Mouse (Mus musculus) heart, embryonic 12.5 days (tissue): Measurements from ENCODE around the gene Dnah7a. TPM values are rescaled to one million over a fixed set of nuclear protein-coding genes. Genes with fewer than 3 reads are reported as not detected.
"Not testable (repeated sequence)": the region's sequence is repeated elsewhere in the genome, so short reads cannot be mapped to it uniquely, and the experiment has no call there.

ENCODE experiments used
- ATAC-seq: fragments of 200-750 bp; cut with Nextera tagmentation; 2 replicates; pipeline ENCODE4 v1.8.0; 2017; ENCODE audit warnings: moderate TSS enrichment, moderate library complexity; ENCODE audit not compliant: insufficient number of reproducible peaks, low FRiP score
- H3K27ac ChIP-seq: fragments of 300-500 bp; sonication (generic); 2 replicates; pipeline ENCODE4 v1.5.1; 2016; ENCODE audit warnings: mild to moderate bottlenecking, moderate library complexity; ENCODE audit not compliant: poor library complexity, severe bottlenecking
- H3K27me3 ChIP-seq: fragments of 300-500 bp; sonication (generic); replicated peaks from 2 replicates; pipeline ENCODE4 v1.6.1; 2016; ENCODE audit warnings: mild to moderate bottlenecking, moderate library complexity
- H3K36me3 ChIP-seq: fragments of 300-500 bp; sonication (generic); 2 replicates; pipeline ENCODE4 v1.6.1; 2016; ENCODE audit warnings: mild to moderate bottlenecking, moderate library complexity
- H3K4me1 ChIP-seq: fragments of 300-500 bp; sonication (generic); replicated peaks from 2 replicates; pipeline ENCODE4 v1.6.1; 2016; ENCODE audit warnings: mild to moderate bottlenecking
- H3K4me2 ChIP-seq: fragments of 300-500 bp; sonication (generic); 2 replicates; pipeline ENCODE4 v1.6.1; 2016; ENCODE audit warnings: mild to moderate bottlenecking, moderate library complexity
- H3K4me3 ChIP-seq: fragments of 300-500 bp; sonication (generic); 2 replicates; pipeline ENCODE4 v1.5.1; 2016; ENCODE audit warnings: mild to moderate bottlenecking
- H3K9ac ChIP-seq: fragments of 300-500 bp; sonication (generic); 2 replicates; pipeline ENCODE4 v1.6.1; 2016; ENCODE audit warnings: mild to moderate bottlenecking, moderate library complexity
- H3K9me3 ChIP-seq: fragments of 300-500 bp; sonication (generic); replicated peaks from 2 replicates; pipeline ENCODE4 v1.6.1; 2016; ENCODE audit warnings: mild to moderate bottlenecking, moderate library complexity
- WGBS: fragments of 180-500 bp; shearing (Covaris S2); methylation state at CpG from one replicate; pipeline ENCODE4 v1.1.7; 2016; 5-methylcytosine and 5-hydroxymethylcytosine counted together
- polyA plus RNA-seq: library from polyadenylated mRNA; unstranded; fragments of >200 nt; fragmentation: Nextera tagmentation; extraction: Ambion mirVana; gene quantifications from 2 replicates; pipeline ENCODE4 v1.2.1, GENCODE M21; 2016

Gene Dnah7a
- polyA plus RNA-seq, 1 experiment from 2014 or later, result 1.8 TPM

DNA sequence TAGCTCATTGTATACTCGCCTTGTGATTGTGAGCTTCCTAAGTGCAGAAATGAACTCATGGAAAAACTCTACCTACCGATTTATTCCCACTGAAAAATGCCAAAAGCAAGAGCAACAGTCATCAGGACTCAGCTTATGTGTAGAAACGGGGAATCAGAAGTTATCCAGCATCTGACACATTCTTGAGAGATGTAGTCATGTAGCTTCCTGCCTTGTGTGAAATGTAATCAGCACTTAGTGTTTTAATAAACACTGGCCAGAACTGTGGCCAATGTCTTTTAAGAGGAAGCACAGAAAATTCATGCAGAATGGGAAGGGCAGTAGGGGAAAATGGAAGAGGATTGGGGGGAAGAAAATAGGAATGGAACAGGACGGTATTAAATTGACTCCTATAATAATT lies 232.9 kb downstream of the Dnah7a start:
- Histone ChIP-seq H3K27me3 (no peaks in the 10 kb centered on the region), H3K36me3 (no peaks in the 10 kb centered on the region), H3K9ac (no peak overlapping the region), H3K4me3 (no peak overlapping the region), H3K27ac (no peak overlapping the region), H3K4me1 (peaks cover 8% of the 10 kb centered on the region), H3K4me2 (no peak overlapping the region), H3K9me3 (no peaks in the 10 kb centered on the region)
- WGBS, result 36% methylated on average over 4 of the region's 4 CpGs
- ATAC-seq, result peak; percentile 63; the same call in 1 of the 2 replicates

DNA sequence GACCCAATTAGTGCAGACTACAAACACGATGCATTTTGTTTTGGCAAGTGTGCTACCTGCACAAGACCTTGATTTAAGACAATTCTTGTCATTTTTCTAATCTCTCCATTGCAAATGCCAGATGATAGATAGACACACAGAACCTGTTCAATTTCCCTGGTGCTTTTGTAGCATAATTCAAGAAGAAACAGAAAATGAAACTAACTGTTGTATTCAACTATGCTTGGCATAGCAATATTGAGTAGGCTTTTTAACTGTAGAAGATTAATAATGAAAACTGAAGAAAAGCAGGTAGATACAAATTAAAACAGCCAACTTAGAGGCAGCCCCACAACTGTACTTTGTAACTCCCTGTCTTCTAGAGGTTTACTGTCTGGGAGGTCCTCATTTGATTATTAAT lies 234.5 kb downstream of the Dnah7a start:
- not testable (repeated sequence) for H3K9me3 ChIP-seq, H3K4me3 ChIP-seq, H3K4me2 ChIP-seq, H3K36me3 ChIP-seq, H3K4me1 ChIP-seq, H3K27ac ChIP-seq, H3K9ac ChIP-seq, H3K27me3 ChIP-seq, ATAC-seq
- 75% methylated on average over 1 of the region's 1 CpGs for WGBS

DNA sequence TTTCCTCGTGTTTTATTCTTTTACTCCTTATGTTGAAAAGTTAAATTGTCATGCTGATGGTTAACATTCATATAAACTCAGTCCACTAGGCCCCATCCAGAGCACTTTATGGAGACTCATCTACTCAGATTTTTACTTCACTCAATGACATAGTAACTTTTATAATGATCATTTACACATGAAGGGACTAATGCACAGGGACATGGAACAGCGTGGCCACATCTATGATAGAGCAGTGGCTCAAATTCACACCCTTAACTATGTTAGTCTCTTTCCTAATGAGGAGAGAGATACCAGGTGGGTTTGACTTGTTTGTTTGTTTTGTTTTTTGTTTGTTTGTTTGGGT lies 239.3 kb downstream of the Dnah7a start:
- no peak overlapping the region for H3K27ac ChIP-seq
- WGBS, result 81% methylated on average over 2 of the region's 2 CpGs
- no peaks in the 10 kb centered on the region for H3K27me3 ChIP-seq
- H3K4me1 ChIP-seq, result no peaks in the 10 kb centered on the region
- H3K9me3 ChIP-seq, result no peaks in the 10 kb centered on the region
- H3K4me2 ChIP-seq, result no peak overlapping the region
- H3K9ac ChIP-seq, result no peak overlapping the region
- no peaks in the 10 kb centered on the region for H3K36me3 ChIP-seq
- no peak for ATAC-seq
- no peak overlapping the region for H3K4me3 ChIP-seq

DNA sequence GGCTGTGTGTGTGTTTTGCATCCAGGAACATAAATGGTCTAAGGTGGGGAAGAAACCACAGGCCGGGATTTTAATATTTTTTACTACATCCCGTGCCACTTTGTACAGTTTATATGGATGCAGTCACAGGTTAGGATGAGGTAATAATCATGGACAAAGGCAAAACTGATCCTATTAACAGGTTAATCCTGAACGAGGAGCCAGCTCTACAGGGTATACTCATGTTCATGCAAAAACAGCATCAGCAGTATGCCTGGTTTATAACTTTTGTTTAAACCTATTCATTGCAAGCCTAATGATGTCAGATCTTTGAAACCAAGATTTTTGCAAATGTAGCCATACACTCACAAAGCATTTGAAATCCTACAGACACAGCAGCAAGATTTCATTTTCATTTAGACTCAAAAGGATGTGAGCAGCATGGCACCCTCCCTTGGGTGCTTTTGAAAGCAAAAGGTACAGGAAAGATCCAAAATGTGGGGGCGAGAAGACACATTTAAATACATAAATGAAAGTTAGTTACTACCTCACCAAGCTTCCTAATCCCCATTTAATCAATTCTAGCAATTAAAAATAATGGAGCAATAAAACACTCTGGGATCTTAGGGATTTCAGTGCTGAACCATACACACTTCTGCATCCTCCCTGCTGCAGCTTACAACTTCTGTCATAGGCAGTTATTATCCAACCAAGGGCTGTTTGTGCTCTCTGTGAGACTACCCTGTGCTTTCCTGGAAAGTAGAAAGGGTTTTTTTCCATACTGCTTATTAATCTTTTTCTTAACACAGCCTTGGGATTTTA lies 239.9 kb downstream of the Dnah7a start:
- H3K4me2 ChIP-seq, ATAC-seq, H3K27me3 ChIP-seq, H3K4me3 ChIP-seq, H3K4me1 ChIP-seq, H3K27ac ChIP-seq, H3K36me3 ChIP-seq, H3K9me3 ChIP-seq, H3K9ac ChIP-seq: not testable (repeated sequence)
- 80% methylated on average over 4 of the region's 4 CpGs for WGBS

DNA sequence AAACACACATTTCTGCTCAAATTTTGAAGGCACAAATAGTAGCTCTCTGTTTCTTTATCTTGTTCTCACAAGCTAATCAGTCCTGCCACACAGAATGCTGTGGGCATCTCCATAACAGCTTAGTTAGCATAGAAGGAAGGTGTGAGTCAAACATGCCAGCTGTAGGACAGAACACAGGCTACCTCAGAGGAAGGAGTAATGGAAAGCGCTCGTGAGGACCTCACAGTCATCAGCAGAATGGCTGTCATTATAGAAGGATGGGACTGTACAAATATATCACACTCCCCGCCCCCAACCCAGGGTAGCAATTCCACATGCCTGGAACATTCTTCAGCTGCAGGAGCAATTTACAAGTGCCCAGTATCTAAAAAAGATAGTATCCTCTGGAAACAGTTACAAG lies 267.4 kb downstream of the Dnah7a start:
- not testable (repeated sequence) for H3K4me3 ChIP-seq, H3K4me2 ChIP-seq, H3K9ac ChIP-seq, H3K4me1 ChIP-seq, H3K27ac ChIP-seq, H3K27me3 ChIP-seq, H3K9me3 ChIP-seq, H3K36me3 ChIP-seq
- ATAC-seq, result peak; percentile 75
- WGBS, result 6% methylated on average over 3 of the region's 3 CpGs

DNA sequence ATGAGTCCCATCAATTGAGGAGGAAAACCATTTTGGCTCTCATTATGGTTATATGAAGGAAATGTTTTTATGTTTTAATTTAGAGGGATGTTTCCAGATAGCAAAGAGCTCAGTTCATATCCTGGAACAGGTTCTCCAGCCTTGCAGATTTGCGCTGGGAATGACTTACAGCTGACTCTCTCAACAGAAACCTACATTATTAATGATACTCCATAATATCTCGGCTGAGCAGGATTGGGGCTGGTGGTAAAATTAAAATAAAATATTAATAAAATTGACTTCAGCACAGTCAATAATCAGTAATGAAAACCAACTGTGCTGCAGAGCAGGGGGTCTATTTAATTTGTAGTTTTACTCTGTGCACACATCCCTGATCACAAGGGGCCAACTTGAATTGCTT lies 274.2 kb downstream of the Dnah7a start:
- H3K4me2 ChIP-seq, H3K27me3 ChIP-seq, ATAC-seq, H3K4me1 ChIP-seq, H3K4me3 ChIP-seq, H3K36me3 ChIP-seq, H3K27ac ChIP-seq, H3K9ac ChIP-seq, H3K9me3 ChIP-seq: not testable (repeated sequence)
- 82% methylated on average over 2 of the region's 2 CpGs for WGBS

DNA sequence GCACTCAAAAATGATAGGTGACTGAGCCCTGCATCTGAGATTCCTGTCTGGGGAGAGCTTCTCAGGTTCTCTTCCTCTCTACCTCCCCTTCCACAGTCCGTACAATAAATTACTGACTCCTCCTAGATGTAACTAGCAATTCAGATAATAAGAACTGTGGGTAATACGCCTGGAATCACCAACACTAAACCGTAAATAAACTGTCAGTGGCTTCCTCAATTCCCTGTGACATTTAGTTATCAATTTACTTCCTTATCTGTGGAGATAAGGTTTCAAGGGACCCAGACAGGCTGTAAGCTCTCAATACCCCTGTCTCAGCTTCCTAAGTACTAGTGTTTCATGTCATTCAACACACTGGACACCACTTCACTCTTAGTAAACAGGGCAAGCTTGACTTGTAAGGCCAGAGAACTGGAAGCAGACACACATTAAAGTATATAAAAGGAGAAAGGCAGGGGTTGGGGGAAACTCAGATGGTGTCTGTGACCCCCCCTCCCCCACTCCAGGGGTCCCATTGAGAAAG lies 300.7 kb downstream of the Dnah7a start:
- Histone ChIP-seq H3K9me3 (no peaks in the 10 kb centered on the region), H3K4me2 (no peak overlapping the region), H3K27ac (no peak overlapping the region), H3K27me3 (no peaks in the 10 kb centered on the region), H3K9ac (no peak overlapping the region), H3K4me3 (no peak overlapping the region), H3K4me1 (peaks cover 5% of the 10 kb centered on the region), H3K36me3 (no peaks in the 10 kb centered on the region)
- ATAC-seq, result no peak
- 6% methylated on average over 3 of the region's 3 CpGs for WGBS

DNA sequence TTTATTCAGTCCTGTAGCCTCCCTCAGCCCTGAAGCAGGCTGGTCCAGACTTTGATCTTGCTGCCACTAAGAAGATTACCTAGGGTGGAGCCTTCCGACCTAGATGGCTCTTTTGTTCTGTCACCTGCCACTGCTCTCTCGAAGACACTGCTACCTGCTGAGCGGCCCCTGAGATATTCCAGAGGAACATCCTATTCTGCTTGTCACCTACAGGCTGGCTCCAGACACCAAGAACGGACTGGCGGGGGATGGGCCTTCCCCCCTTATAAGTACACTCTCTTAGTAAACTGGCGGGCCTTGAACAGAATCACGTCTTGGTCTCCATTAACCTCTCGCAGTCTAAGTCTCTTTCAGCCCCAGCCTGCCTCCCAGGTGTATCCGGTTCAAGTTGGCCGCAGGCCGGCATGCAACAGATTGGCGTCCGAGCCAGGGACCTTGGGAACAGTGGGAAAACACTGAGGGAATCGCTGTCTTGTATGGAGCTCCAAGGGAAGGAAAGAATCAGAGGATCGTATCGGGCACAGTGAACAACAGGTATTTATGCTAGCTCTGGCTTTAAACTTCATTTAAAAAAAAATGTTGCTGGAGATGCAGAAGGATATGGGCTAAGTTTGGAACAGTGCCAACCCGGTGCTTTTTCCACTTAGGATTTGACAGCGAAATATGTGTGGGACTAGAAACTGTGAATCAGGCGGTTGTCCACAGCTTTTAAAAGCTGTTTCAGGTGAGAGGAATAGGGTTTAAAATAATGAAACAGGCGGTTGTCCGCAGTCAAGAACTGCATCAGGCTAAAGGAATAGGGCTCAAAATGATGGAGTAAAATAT lies 312.4 kb downstream of the Dnah7a start:
- not testable (repeated sequence) for H3K27me3 ChIP-seq, H3K4me1 ChIP-seq, H3K9ac ChIP-seq, ATAC-seq, H3K36me3 ChIP-seq, H3K9me3 ChIP-seq, H3K27ac ChIP-seq
- H3K4me3 ChIP-seq, result peak overlapping the region; percentile 24
- H3K4me2 ChIP-seq, result peak overlapping the region; percentile 57
- 21% methylated on average over 21 of the region's 21 CpGs for WGBS

DNA sequence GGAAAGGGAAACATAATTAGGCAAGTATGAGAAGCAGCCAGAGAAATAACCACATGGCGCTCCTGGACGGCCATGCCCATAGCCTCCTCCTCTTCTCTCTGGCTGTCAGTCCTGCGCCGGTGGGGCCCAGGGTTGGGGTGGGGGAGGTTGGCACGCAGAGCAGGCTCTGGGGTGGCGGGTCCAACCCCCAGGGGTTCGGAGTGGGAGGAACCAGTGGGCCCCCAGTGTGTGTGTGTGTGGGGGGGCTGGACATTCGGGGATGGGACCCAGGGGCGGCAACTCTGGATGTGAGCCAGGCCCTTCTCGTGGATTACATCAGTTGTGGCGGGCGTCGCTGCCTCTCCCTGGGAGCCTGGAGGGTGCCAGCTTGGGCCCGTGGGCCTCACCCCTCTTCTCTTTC lies 317.8 kb downstream of the Dnah7a start:
- Histone ChIP-seq H3K9ac (no peak overlapping the region), H3K27ac (no peak overlapping the region), H3K4me1 (0 out of 2 replicates have a peak, but pooled peaks cover under 1% of the 10 kb centered on the region), H3K9me3 (peaks cover 14% of the 10 kb centered on the region), H3K36me3 (no peaks in the 10 kb centered on the region), H3K4me2 (no peak overlapping the region), H3K4me3 (no peak overlapping the region), H3K27me3 (no peaks in the 10 kb centered on the region)
- 94% methylated on average over 14 of the region's 14 CpGs for WGBS
- no peak for ATAC-seq

DNA sequence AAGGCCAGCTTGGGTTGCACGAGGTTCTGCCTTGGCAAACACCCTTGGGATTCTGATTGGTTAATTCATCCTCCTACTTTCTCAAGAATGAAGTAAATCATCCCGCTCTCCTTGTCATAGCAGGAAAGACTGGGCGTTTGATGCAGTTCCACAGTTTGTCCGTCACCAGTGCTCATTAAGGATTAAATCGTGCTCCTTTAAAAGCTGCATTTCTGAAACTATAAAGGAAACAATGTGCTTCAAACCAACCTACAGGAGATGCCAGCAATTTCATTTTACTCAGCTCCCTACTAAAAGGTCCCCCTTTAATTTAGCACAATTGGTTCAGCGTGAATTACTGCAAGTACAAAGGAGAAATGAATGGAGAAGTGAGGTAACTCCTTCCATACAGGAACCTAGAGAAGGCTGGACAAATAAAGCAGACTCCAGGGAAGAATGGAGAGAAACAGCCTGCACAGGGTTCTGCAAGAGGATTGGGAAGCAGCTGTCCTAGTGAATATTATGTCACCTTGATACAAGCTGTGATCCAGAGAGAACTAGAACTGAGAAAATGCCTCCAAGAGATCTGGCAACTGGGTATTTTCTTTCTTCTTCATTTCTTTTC lies 322.4 kb downstream of the Dnah7a start:
- H3K4me1 ChIP-seq, result no peaks in the 10 kb centered on the region
- no peaks in the 10 kb centered on the region for H3K27me3 ChIP-seq
- ATAC-seq, result no peak
- H3K36me3 ChIP-seq, result no peaks in the 10 kb centered on the region
- H3K4me3 ChIP-seq, result no peak overlapping the region
- WGBS, result 79% methylated on average over 6 of the region's 6 CpGs
- H3K27ac ChIP-seq, result no peak overlapping the region
- H3K4me2 ChIP-seq, result no peak overlapping the region
- peaks cover 10% of the 10 kb centered on the region; the same call in 1 of the 2 replicates for H3K9me3 ChIP-seq
- no peak overlapping the region for H3K9ac ChIP-seq

DNA sequence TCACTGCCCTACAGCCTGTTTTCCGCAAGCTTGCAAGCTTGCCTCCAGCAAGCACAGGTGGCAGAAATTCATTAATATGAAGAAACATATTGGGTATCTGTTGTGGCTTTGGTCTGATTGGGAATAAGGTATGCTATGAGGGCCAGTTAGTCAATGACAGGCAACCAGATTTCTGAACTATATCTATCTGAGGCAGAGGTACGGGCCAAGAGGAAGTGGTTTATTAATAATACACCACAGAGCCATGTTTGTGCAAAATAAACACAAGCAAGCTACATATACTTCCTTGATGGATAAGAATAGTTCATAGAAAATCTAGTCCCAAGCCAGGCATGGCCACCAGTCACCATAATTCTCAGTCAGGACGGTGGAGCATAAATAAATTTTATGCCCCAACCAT lies 328.9 kb downstream of the Dnah7a start:
- Histone ChIP-seq H3K27ac (no peak overlapping the region), H3K27me3 (no peaks in the 10 kb centered on the region), H3K4me2 (no peak overlapping the region), H3K9ac (no peak overlapping the region), H3K4me1 (no peaks in the 10 kb centered on the region), H3K4me3 (no peak overlapping the region), H3K36me3 (no peaks in the 10 kb centered on the region), H3K9me3 (0 out of 2 replicates have a peak, but pooled peaks cover 9% of the 10 kb centered on the region)
- ATAC-seq, result no peak
- 76% methylated on average over 3 of the region's 3 CpGs for WGBS
